Mouse (Mus musculus): Measurements from ENCODE around the gene Maco1. TPM values are rescaled to one million over a fixed set of nuclear protein-coding genes. Genes with fewer than 3 reads are reported as not detected.
"Not testable (repeated sequence)": the region's sequence is repeated elsewhere in the genome, so short reads cannot be mapped to it uniquely, and the experiment has no call there.

The Maco1 gene
- total and polyA plus RNA-seq, 2 experiments from 2014 or later, result 21.8 to 32.1 TPM

GRCm38 (mm10) chr4:134847587-134847986 lies 5.6 kb downstream of the Maco1 start:
- ATAC-seq (ENCODE audit: insufficient read depth, low read depth) (no peak), DNase-seq (ENCODE audit: low spot score) (no peak)
- H3K4me2 ChIP-seq (ENCODE audit: low read depth, low read length), result no peak overlapping the region
- no peaks in the 10 kb centered on the region for H3K9me3 ChIP-seq (replicated peaks; ENCODE audit: control insufficient read depth, low read length)
- 55% methylated on average over 4 of the region's 4 CpGs for WGBS
- H3K27ac ChIP-seq (ENCODE audit: low read depth), result no peak overlapping the region
- H3K27me3 ChIP-seq (ENCODE audit: control insufficient read depth, insufficient read depth, low read length), result no peaks in the 10 kb centered on the region
- peaks cover 29% of the 10 kb centered on the region for H3K4me1 ChIP-seq (ENCODE audit: control insufficient read depth, insufficient read depth)
- no peak overlapping the region for H3K4me3 ChIP-seq (ENCODE audit: low read depth, low read length)
- H3K36me3 ChIP-seq (replicated peaks; ENCODE audit: control insufficient read depth, insufficient read depth, low read length), result no peaks in the 10 kb centered on the region
- no peak for TF ChIP-seq CTCF (IDR thresholded peaks at IDR 0.05; ENCODE audit: low read depth)
- peak overlapping the region; percentile 19; the same call in 1 of the 2 replicates for H3K9ac ChIP-seq (replicated peaks; ENCODE audit: low read depth, low read length)

DNA sequence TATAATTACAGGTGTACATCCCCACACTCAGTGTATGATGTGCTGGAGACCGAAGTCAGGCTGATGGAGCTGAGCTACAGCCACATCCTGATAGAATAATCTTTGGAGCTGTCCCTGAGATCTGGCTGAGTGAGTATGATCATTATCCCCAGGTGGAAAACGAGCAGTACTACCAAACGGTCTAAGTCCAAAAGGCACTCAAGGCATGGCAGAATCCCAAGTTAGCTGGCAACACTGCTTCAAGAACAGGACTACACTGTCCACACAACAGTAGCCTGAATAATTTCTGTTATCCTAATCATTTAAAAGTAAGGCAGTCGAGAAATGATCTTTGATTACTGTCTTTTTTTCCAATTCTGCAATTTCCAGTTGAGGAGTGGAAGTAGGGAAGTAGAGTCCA lies 9.6 kb downstream of the Maco1 start:
- Histone ChIP-seq H3K27me3 (ENCODE audit: control insufficient read depth, insufficient read depth, low read length) (no peaks in the 10 kb centered on the region), H3K27ac (ENCODE audit: low read depth) (no peak overlapping the region), H3K36me3 (replicated peaks; ENCODE audit: control insufficient read depth, insufficient read depth, low read length) (no peaks in the 10 kb centered on the region), H3K4me2 (ENCODE audit: low read depth, low read length) (no peak overlapping the region), H3K9ac (replicated peaks; ENCODE audit: low read depth, low read length) (no peak overlapping the region), H3K4me3 (ENCODE audit: low read depth, low read length) (no peak overlapping the region), H3K4me1 (ENCODE audit: control insufficient read depth, insufficient read depth) (peaks cover 11% of the 10 kb centered on the region), H3K9me3 (replicated peaks; ENCODE audit: control insufficient read depth, low read length) (no peaks in the 10 kb centered on the region)
- DNase-seq (ENCODE audit: low spot score), result no peak
- TF ChIP-seq EP300 (IDR thresholded peaks at IDR 0.05; ENCODE audit: low read depth) (no peak), CTCF (IDR thresholded peaks at IDR 0.05; ENCODE audit: low read depth) (no peak)
- no peak for ATAC-seq (ENCODE audit: insufficient read depth, low read depth)
- WGBS, result 59% methylated on average over 4 of the region's 4 CpGs

DNA sequence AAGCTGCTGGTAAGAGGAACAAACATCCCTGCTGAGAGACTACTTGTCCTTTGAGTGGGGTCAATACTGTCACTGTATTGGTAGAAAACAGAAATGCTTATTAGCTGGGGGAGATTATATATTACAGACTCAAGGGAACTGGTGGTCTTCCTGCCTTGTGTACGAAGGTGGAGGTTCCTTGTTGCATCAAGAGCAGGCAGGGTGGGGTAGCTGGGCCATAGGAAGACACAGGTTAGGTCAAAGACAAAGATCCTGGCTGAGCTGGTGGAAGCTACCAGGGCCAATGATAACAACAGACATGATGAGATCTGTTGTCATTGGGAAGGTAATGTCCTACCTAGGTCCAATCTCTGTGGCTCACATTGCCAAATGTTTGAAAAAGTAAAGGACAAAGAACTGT lies 12.9 kb downstream of the Maco1 start:
- DNase-seq (ENCODE audit: low spot score), result no peak
- H3K36me3 ChIP-seq (replicated peaks; ENCODE audit: control insufficient read depth, insufficient read depth, low read length), result peaks cover 8% of the 10 kb centered on the region

GRCm38 (mm10) chr4:134838706-134839105 lies 14.4 kb downstream of the Maco1 start:
- ATAC-seq (ENCODE audit: insufficient read depth, low read depth); H3K36me3 ChIP-seq (replicated peaks; ENCODE audit: control insufficient read depth, insufficient read depth, low read length); H3K9ac ChIP-seq (replicated peaks; ENCODE audit: low read depth, low read length); H3K9me3 ChIP-seq (replicated peaks; ENCODE audit: control insufficient read depth, low read length); H3K4me2 ChIP-seq (ENCODE audit: low read depth, low read length); DNase-seq (ENCODE audit: low spot score); H3K27me3 ChIP-seq (ENCODE audit: control insufficient read depth, insufficient read depth, low read length); H3K4me1 ChIP-seq (ENCODE audit: control insufficient read depth, insufficient read depth); H3K27ac ChIP-seq (ENCODE audit: low read depth); H3K4me3 ChIP-seq (ENCODE audit: low read depth, low read length): not testable (repeated sequence)
- WGBS, result 78% methylated on average over 3 of the region's 3 CpGs

More for the DNA sequence above, 12.9 kb downstream of the Maco1 start:
- Histone ChIP-seq H3K4me1 (ENCODE audit: control insufficient read depth, insufficient read depth) (peaks cover 1% of the 10 kb centered on the region; the same call in 1 of the 2 replicates), H3K4me2 (ENCODE audit: low read depth, low read length) (no peak overlapping the region), H3K4me3 (ENCODE audit: low read depth, low read length) (no peak overlapping the region), H3K9me3 (replicated peaks; ENCODE audit: control insufficient read depth, low read length) (no peaks in the 10 kb centered on the region), H3K27me3 (ENCODE audit: control insufficient read depth, insufficient read depth, low read length) (no peaks in the 10 kb centered on the region), H3K9ac (replicated peaks; ENCODE audit: low read depth, low read length) (no peak overlapping the region), H3K27ac (ENCODE audit: low read depth) (no peak overlapping the region)
- no peak for TF ChIP-seq EP300 (IDR thresholded peaks at IDR 0.05; ENCODE audit: low read depth)
- TF ChIP-seq CTCF (IDR thresholded peaks at IDR 0.05; ENCODE audit: low read depth), result no peak
- ATAC-seq (ENCODE audit: insufficient read depth, low read depth), result no peak
- 97% methylated on average over 1 of the region's 1 CpGs for WGBS

DNA sequence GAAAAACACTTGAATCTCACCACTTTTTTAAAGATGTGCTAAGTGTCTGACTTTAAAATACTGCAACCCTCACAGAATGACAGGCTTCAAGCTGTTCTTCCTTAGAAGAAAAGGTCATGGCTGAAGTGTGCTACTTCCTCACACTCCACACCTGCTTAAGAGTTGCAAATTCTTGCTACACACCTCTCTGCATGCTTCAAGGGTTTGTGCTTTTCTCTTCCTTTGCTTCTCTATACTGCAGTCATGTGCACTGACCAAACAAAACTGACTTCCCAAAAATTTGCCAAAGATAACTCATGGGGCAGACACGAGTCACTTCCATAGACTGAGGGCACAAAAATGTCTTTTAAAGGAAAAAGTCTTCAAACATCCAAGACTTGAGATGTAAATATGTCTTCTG lies 14.9 kb downstream of the Maco1 start:
- WGBS, result 55% methylated on average over 1 of the region's 1 CpGs

GRCm38 (mm10) chr4:134835486-134835885 lies 17.7 kb downstream of the Maco1 start:
- no peaks in the 10 kb centered on the region for H3K4me1 ChIP-seq (ENCODE audit: control insufficient read depth, insufficient read depth)
- no peaks in the 10 kb centered on the region for H3K27me3 ChIP-seq (ENCODE audit: control insufficient read depth, insufficient read depth, low read length)
- H3K9ac ChIP-seq (replicated peaks; ENCODE audit: low read depth, low read length), result no peak overlapping the region
- peaks cover 20% of the 10 kb centered on the region for H3K36me3 ChIP-seq (replicated peaks; ENCODE audit: control insufficient read depth, insufficient read depth, low read length)
- H3K4me2 ChIP-seq (ENCODE audit: low read depth, low read length), result no peak overlapping the region
- ATAC-seq (ENCODE audit: insufficient read depth, low read depth), result no peak
- no peak overlapping the region for H3K4me3 ChIP-seq (ENCODE audit: low read depth, low read length)
- WGBS, result 80% methylated on average over 4 of the region's 4 CpGs
- TF ChIP-seq CTCF (IDR thresholded peaks at IDR 0.05; ENCODE audit: low read depth) (no peak), EP300 (IDR thresholded peaks at IDR 0.05; ENCODE audit: low read depth) (no peak)
- DNase-seq (ENCODE audit: low spot score), result no peak
- no peak overlapping the region for H3K27ac ChIP-seq (ENCODE audit: low read depth)
- no peaks in the 10 kb centered on the region for H3K9me3 ChIP-seq (replicated peaks; ENCODE audit: control insufficient read depth, low read length)

More for the DNA sequence above, 14.9 kb downstream of the Maco1 start:
- H3K4me3 ChIP-seq (ENCODE audit: low read depth, low read length), result no peak overlapping the region
- H3K36me3 ChIP-seq (replicated peaks; ENCODE audit: control insufficient read depth, insufficient read depth, low read length), result peaks cover 11% of the 10 kb centered on the region
- no peak overlapping the region for H3K27ac ChIP-seq (ENCODE audit: low read depth)
- ATAC-seq (ENCODE audit: insufficient read depth, low read depth) (no peak), DNase-seq (ENCODE audit: low spot score) (no peak)
- H3K9ac ChIP-seq (replicated peaks; ENCODE audit: low read depth, low read length), result no peak overlapping the region
- no peaks in the 10 kb centered on the region for H3K4me1 ChIP-seq (ENCODE audit: control insufficient read depth, insufficient read depth)
- no peaks in the 10 kb centered on the region for H3K9me3 ChIP-seq (replicated peaks; ENCODE audit: control insufficient read depth, low read length)
- H3K4me2 ChIP-seq (ENCODE audit: low read depth, low read length), result no peak overlapping the region
- H3K27me3 ChIP-seq (ENCODE audit: control insufficient read depth, insufficient read depth, low read length), result no peaks in the 10 kb centered on the region
- TF ChIP-seq EP300 (IDR thresholded peaks at IDR 0.05; ENCODE audit: low read depth) (no peak), CTCF (IDR thresholded peaks at IDR 0.05; ENCODE audit: low read depth) (no peak)

Data from heart, postnatal 0 days (tissue).